7 mouse cellular contexts compared by ENCODE assay signal in genomic region chr2:103743988-103744387, GRCm38 (mm10). TPM values are rescaled to one million over a fixed set of nuclear protein-coding genes. Genes with fewer than 3 reads are reported as not detected.
DNase-seq lines count a peak whose midpoint lies in the region; ATAC-seq and TF ChIP-seq lines count a peak whose summit lies in the region.

No protein-coding gene starts in this region.

- H3K9me3 ChIP-seq in embryonic facial prominence, embryonic 10.5 days, result no peaks in the 10 kb centered on the region
- no peaks in the 10 kb centered on the region for H3K9me3 ChIP-seq in hindbrain, postnatal 0 days (ENCODE audit: low read length)
- no peaks in the 10 kb centered on the region for H3K9me3 ChIP-seq in liver, embryonic 11.5 days (ENCODE audit: control insufficient read depth, low read length)

- no peak overlapping the region for H3K9ac ChIP-seq in hindbrain, postnatal 0 days (replicated peaks; ENCODE audit: low read length)
- no peak overlapping the region for H3K9ac ChIP-seq in liver, embryonic 11.5 days (ENCODE audit: low read depth, low read length)

- H3K4me2 ChIP-seq in hindbrain, postnatal 0 days (ENCODE audit: low read depth, low read length), result no peak overlapping the region
- no peak overlapping the region for H3K4me2 ChIP-seq in liver, embryonic 11.5 days

- H3K27ac ChIP-seq in embryonic facial prominence, embryonic 10.5 days (replicated peaks), result no peak overlapping the region
- no peak overlapping the region for H3K27ac ChIP-seq in hindbrain, postnatal 0 days
- no peak overlapping the region for H3K27ac ChIP-seq in liver, embryonic 11.5 days (ENCODE audit: low read depth, low read length)

- peak; percentile 86 for TF ChIP-seq CTCF in hindbrain, postnatal 0 days (IDR thresholded peaks at IDR 0.05; ENCODE audit: low read depth)

- 88% methylated on average over 7 of the region's 7 CpGs for WGBS in embryonic facial prominence, embryonic 10.5 days
- WGBS in hindbrain, postnatal 0 days, result 81% methylated on average over 7 of the region's 7 CpGs
- 85% methylated on average over 7 of the region's 7 CpGs for WGBS in liver, embryonic 11.5 days

- DNase-seq in 3T3-L1 (ENCODE audit: low read depth, low spot score), result peak; percentile 85
- peak; percentile 78 to 82 for DNase-seq in B cell, adult 2 months
- peak; percentile 31 to 40 for DNase-seq in adrenal gland, postnatal 4 days (ENCODE audit: low spot score in 2 of 2)
- DNase-seq in embryonic facial prominence, embryonic 10.5 days (ENCODE audit: low spot score), result peak; percentile 75
- DNase-seq in hindbrain, postnatal 0 days (ENCODE audit: low spot score), result peak; percentile 75
- peak; percentile 49 for DNase-seq in liver, embryonic 11.5 days (ENCODE audit: low spot score)
- DNase-seq in retina, adult 2 months (ENCODE audit: low read depth, low spot score), result peak; percentile 16

- no peak for ATAC-seq in hindbrain, postnatal 0 days
- ATAC-seq in liver, embryonic 11.5 days (replicated peaks; ENCODE audit: low FRiP score), result no peak

- H3K4me3 ChIP-seq in embryonic facial prominence, embryonic 10.5 days, result no peak overlapping the region
- no peak overlapping the region for H3K4me3 ChIP-seq in hindbrain, postnatal 0 days (ENCODE audit: low read length)
- H3K4me3 ChIP-seq in liver, embryonic 11.5 days (ENCODE audit: low read depth, low read length), result no peak overlapping the region

- H3K4me1 ChIP-seq in embryonic facial prominence, embryonic 10.5 days, result no peaks in the 10 kb centered on the region
- no peaks in the 10 kb centered on the region for H3K4me1 ChIP-seq in hindbrain, postnatal 0 days (ENCODE audit: insufficient read depth, low read length)
- H3K4me1 ChIP-seq in liver, embryonic 11.5 days (replicated peaks; ENCODE audit: control insufficient read depth, insufficient read depth, low read length), result no peaks in the 10 kb centered on the region; the same call in 1 of the 2 replicates

- peaks cover 97% of the 10 kb centered on the region for H3K36me3 ChIP-seq in embryonic facial prominence, embryonic 10.5 days (replicated peaks)
- peaks cover 40% of the 10 kb centered on the region; the same call in 1 of the 2 replicates for H3K36me3 ChIP-seq in hindbrain, postnatal 0 days (ENCODE audit: insufficient read depth, low read length)
- peaks cover 21% of the 10 kb centered on the region for H3K36me3 ChIP-seq in liver, embryonic 11.5 days (ENCODE audit: control insufficient read depth, insufficient read depth, low read length)

- H3K27me3 ChIP-seq in embryonic facial prominence, embryonic 10.5 days (replicated peaks; ENCODE audit: low read depth, poor library complexity, severe bottlenecking), result no peaks in the 10 kb centered on the region
- H3K27me3 ChIP-seq in hindbrain, postnatal 0 days (ENCODE audit: insufficient read depth, low read length), result no peaks in the 10 kb centered on the region
- no peaks in the 10 kb centered on the region for H3K27me3 ChIP-seq in liver, embryonic 11.5 days (replicated peaks; ENCODE audit: control insufficient read depth, insufficient read depth, low read length)

RNA-seq across cellular contexts. Expression of gene Nat10, which starts 17.1 kb away (rescaled TPM):
- 10 to 100 TPM; 71.1 to 72.8 TPM for total RNA-seq in adrenal gland, postnatal 4 days (2021)
- polyA plus RNA-seq in embryonic facial prominence, embryonic 10.5 days (2016; fragmentation: Nextera tagmentation; extraction: Ambion mirVana), result 31.5 and 35.4 TPM in 2 replicates
- total RNA-seq in hindbrain, postnatal 0 days (2014; rRNA removed), result 36.5 and 50.2 TPM in 2 replicates
- 12.6 and 12.8 TPM in 2 replicates for polyA plus RNA-seq in hindbrain, postnatal 0 days (2015; fragmentation: Nextera tagmentation; extraction: Ambion mirVana)
- 55.1 and 58.8 TPM in 2 replicates for polyA plus RNA-seq in liver, embryonic 11.5 days (2014; fragmentation: Nextera tagmentation; extraction: Ambion mirVana)

RNA-seq across cellular contexts. Expression of gene Caprin1, which starts 53.5 kb away (rescaled TPM):
- 100 to 1,000 TPM; 486 to 527 TPM for total RNA-seq in adrenal gland, postnatal 4 days (2021)
- 533 and 550 TPM in 2 replicates for polyA plus RNA-seq in embryonic facial prominence, embryonic 10.5 days (2016; fragmentation: Nextera tagmentation; extraction: Ambion mirVana)
- 254 and 296 TPM in 2 replicates for total RNA-seq in hindbrain, postnatal 0 days (2014; rRNA removed)
- 208 and 210 TPM in 2 replicates for polyA plus RNA-seq in hindbrain, postnatal 0 days (2015; fragmentation: Nextera tagmentation; extraction: Ambion mirVana)
- polyA plus RNA-seq in liver, embryonic 11.5 days (2014; fragmentation: Nextera tagmentation; extraction: Ambion mirVana), result 345 and 405 TPM in 2 replicates

Comparison
In these comparisons a context has a peak if more than half of its experiments do, and no peak if none do; other contexts are left out.
1. DNase-seq: peak in every context shown above with its lines; median percentile 85 in 3T3-L1; 80 in B cell, adult 2 months; 75 in embryonic facial prominence, embryonic 10.5 days; 75 in hindbrain, postnatal 0 days; 49 in liver, embryonic 11.5 days; 36 in adrenal gland, postnatal 4 days; 16 in retina, adult 2 months.